Mouse (Mus musculus) left cerebral cortex, postnatal 36 days (tissue): ENCODE data around the gene Iqsec1. TPM values are rescaled to one million over a fixed set of nuclear protein-coding genes. Genes with fewer than 3 reads are reported as not detected.
A peak's percentile ranks its signal among the peaks of the same experiment; 100 is the strongest.

Source experiments
- DNase-seq, 2 experiments: peaks; one replicate each; pipeline ENCODE4 v3.0.0; 2021 to 2022; ENCODE audit warnings: low spot score in 2 of 2, mixed read lengths in 1 of 2
- intact Hi-C: fragments of 180-260 bp; cut with DNase I; formaldehyde crosslinking; loops from one replicate; pipeline ENCODE4 v1.15.1; 2025
- total RNA-seq, 2 experiments: library from RNA; stranded (reverse); gene quantifications; 2 replicates each; pipeline ENCODE4 v1.2.3; 2021

The Iqsec1 gene
- total RNA-seq, 2 experiments from 2014 or later, result 352 to 390 TPM

GRCm38 (mm10) chr6:90825063-90825462 is 163.4 kb downstream of the Iqsec1 start:
- intact Hi-C loops, result no loop called here
- DNase-seq, result no peak

- intact Hi-C loops, result no loop called here
These were observed 165.2 kb downstream of the Iqsec1 start for GRCm38 (mm10) chr6:90823322-90823721.

DNA sequence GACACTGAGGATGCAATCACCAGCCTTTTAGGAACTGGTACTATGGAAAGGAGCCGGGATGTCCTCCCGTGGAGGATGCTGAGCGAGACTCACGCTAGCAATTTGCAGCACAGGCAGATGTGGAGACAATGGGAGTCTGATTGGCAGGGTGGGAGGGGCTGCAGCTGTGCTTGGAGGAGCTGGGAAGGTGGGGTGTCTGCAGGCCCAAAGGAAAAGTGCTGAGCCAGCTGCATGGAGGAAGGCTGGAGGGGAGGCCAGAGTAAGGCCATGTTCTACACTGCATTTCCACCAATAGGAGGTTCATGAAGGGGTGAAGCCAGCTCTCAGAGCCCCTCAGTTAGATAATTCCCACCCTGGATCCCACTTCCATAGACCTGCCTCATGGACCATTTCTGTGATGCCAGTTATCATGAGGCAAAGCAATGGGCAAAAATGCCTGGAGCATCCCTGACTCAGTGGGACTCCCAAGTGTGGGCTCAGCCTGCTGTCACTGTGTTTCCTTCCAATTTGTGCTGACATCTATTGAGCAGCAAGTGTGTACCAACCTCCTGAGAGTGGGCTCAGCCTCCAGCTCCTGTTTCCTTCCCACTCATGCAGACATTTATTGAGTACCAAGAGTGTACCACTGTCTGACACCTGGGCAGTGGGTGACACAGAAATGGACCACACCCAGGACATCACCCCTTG is 166.4 kb downstream of the Iqsec1 start:
- intact Hi-C loops, result loop anchor here (2.0 kb wide), 1 partner anchor 319 kb away; no protein-coding TSS in a partner anchor
- DNase-seq, result no peak

More at GRCm38 (mm10) chr6:90823322-90823721, 165.2 kb downstream of the Iqsec1 start:
- DNase-seq, result no peak

GRCm38 (mm10) chr6:90819880-90820279 is 168.6 kb downstream of the Iqsec1 start:
- intact Hi-C loops, result loop anchor here (2.0 to 10.0 kb wide), 4 partner anchors 167 to 465 kb away; partner anchors contain the start of gene Iqsec1
- no peak for DNase-seq

GRCm38 (mm10) chr6:90818956-90819355 is 169.5 kb downstream of the Iqsec1 start:
- intact Hi-C loops, result loop anchor here (5.0 to 10.0 kb wide), 3 partner anchors 168 to 466 kb away; partner anchors contain the start of gene Iqsec1
- peak; percentile 61 to 76 for DNase-seq

DNA sequence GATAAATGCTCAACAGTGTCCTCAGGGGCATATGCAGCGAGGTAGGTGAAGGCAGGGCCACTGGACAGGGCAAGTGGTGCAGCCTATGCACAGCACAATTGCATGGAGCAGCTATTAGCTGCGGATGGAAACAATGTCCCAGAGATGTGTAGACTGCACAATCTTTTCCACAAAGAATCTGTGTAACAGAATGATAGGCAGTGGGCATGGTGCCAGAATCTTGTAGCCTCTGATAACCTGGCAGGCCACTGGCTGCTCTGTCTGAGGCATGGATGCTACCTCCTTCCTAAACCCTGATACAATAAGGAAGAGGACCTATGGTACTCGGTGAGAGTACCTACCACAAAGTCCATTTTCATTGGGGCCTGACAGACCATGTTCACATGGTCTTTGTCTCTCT is 171.9 kb downstream of the Iqsec1 start:
- no peak for DNase-seq
- intact Hi-C loops, result loop anchor here (5.0 to 10.0 kb wide), 3 partner anchors 171 to 468 kb away; partner anchors contain the start of gene Iqsec1

- intact Hi-C loops, result loop anchor here (5.0 to 10.0 kb wide), 3 partner anchors 172 to 469 kb away; partner anchors contain the start of gene Iqsec1
These were observed 173.1 kb downstream of the Iqsec1 start for GRCm38 (mm10) chr6:90815341-90815740.

GRCm38 (mm10) chr6:90813526-90813925 is 175.0 kb downstream of the Iqsec1 start:
- DNase-seq, result no peak
- intact Hi-C loops, result loop anchor here (5.0 to 10.0 kb wide), 3 partner anchors 76 to 471 kb away; no protein-coding TSS in a partner anchor

More at GRCm38 (mm10) chr6:90815341-90815740, 173.1 kb downstream of the Iqsec1 start:
- no peak for DNase-seq

DNA sequence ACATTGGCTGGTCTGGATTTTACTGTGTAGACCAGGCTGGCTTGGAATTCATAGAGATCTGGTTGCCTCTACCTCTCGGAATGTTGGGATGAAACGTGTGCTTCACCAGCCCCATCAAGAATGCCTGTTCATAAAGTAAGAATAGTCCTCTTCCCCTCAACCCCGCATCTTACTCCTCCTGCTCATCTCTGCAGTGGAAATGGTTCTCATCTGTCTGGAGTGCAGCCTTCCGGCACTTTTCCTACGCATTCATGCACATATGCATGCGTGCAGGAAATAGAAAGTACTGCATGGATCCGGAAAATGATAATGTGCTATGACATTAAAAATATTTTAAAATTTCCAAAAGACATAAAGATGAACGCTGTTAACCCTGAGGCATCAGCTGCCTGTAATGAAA is 175.9 kb downstream of the Iqsec1 start:
- no peak for DNase-seq
- intact Hi-C loops, result loop anchor here (5.0 to 10.0 kb wide), 3 partner anchors 75 to 472 kb away; no protein-coding TSS in a partner anchor

DNA sequence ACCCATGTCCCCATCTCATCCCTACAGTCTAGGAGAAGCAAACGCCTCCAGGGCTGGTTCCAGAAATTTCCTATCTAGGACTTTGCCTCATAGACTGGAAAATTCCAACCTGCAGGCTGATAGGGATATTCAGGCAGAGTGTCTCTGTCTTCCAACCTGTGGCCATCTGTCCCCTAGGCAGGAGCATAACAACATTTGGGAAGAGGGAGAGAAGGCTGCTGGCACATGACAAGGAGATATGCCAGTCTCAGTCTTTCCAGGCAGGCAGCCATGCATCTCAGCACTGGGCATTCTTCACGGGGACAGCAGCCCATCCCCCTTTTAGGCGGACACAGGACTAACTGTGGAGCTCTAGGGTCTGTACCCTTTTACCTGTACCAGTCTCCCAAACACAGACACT is 176.4 kb downstream of the Iqsec1 start:
- DNase-seq, result peak in 1 of 2 experiments; percentile 44

DNA sequence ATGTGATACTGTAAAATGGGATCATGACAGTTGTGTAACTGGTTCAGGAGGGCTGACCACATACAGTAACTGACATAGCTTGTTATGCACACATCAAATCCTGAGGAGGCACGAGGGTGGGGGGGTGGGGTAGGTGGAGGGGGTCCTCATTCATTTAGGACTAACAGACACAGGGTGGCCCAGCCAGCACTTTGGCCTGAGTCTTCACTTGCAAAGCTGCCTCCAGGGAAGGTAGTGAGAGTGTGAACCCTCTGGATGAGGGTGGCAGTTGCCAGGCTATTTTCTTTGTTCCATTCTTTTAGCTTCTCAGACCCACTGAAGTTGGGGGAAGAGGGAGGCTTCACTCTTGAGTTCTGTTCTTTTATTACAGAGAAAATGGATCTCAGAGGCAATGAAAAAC is 177.9 kb downstream of the Iqsec1 start:
- DNase-seq, result no peak
- intact Hi-C loops, result loop anchor here (5.0 to 10.0 kb wide), 3 partner anchors 73 to 474 kb away; no protein-coding TSS in a partner anchor

More for the DNA sequence above, 176.4 kb downstream of the Iqsec1 start:
- intact Hi-C loops, result loop anchor here (5.0 to 10.0 kb wide), 3 partner anchors 75 to 473 kb away; no protein-coding TSS in a partner anchor

GRCm38 (mm10) chr6:90809960-90810362 is 178.5 kb downstream of the Iqsec1 start:
- intact Hi-C loops, result loop anchor here (5.0 to 10.0 kb wide), 3 partner anchors 73 to 475 kb away; no protein-coding TSS in a partner anchor
- DNase-seq, result peak; percentile 92 to 94

DNA sequence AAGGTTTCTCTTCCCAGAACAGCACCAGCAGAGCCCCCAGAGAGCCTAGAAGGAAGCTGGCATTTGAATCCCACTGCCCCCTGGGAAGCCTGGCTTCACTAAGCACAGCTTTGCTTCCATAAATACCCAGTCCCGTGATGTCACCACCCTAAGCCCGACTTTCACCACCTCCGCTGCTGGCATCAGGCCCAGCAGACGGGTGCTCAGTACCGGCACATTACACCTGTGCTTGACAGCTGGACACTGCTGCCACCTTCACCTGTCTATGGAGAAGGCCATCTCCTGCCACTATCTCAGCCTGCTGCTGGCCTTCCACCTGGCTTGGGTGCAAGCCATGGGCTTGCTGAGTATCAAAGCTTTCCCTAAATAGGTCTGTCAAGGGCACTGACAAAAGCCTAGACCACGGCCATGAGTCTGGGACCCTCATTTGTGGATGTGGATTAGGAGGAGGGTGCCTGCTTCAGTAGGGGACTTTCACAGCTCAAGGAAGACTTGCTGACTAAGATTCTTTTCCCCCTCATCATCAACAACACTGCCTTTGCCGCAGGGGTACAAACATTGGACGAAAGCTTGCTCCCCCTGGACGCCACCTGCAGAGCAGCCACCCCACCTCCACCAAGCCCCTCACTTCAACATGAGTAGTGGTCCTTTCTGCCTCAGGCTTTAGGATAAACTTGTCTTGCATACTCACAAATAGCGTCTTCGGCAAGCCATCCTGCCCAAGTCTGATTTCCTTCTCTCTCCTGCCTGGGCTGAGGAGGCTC is 179.2 kb downstream of the Iqsec1 start:
- intact Hi-C loops, result no loop called here
- DNase-seq, result peak; percentile 59 to 70

GRCm38 (mm10) chr6:90808544-90808943 is 179.9 kb downstream of the Iqsec1 start:
- intact Hi-C loops, result no loop called here
- peak in 1 of 2 experiments; percentile 36 for DNase-seq

DNA sequence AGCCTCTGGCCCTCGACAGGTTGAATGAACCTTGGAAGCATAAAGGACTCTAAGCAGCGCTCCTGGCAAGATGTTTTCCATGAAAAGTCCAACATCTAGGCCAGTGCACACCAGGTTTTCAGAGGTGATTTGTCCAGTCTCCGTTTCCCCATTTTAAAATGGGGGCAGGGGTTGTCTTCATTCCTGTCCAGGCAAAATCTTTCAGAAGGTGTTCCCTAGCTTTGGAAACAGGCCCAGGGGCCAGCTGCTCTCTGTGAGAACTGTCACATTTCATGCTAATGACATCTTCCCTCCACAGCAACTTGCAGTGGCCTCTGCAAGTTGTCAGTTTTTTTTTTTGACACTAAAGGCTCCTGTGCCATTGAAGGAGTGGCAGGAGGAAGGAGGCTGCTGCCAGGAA is 180.4 kb downstream of the Iqsec1 start:
- intact Hi-C loops, result no loop called here
- no peak for DNase-seq

DNA sequence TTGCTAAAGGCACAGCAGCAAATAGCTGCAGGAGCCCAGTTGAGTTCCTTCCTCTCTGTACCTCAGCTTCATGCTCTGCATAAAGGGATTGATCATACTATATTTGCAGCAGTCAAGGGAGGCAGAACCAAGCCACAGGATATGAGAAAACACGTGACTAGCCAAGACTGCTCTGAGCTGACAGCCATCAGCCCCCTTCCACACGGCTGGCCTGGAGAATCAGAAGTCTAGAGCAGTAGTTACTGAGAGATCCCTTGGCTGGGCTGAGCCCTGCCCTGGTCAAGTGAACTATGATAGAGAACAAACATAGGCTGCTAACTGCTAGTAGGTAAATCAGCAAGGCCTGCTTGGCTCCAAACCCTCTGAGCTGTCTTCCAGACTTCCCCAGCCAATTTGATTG is 180.9 kb downstream of the Iqsec1 start:
- no peak for DNase-seq
- intact Hi-C loops, result no loop called here

DNA sequence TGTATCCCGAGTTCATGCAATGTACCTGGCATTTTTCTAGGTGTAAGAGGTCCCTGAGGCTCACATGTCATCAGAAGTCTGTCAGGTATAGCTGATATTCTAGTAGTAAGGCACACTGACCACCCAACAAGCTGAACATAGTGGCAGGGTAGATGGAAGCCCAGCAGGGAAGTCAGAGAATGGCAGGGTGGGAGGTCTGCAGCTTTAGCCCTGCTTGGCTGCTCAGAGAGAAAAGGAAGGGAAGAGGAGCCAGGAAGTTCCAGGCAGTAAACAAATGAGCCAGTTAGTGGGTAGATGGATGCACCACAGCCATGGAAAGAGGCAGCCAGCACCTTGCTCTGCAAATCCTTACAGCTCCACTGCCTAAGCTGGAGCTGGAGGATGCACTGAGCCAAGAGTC is 181.7 kb downstream of the Iqsec1 start:
- DNase-seq, result no peak
- intact Hi-C loops, result no loop called here

GRCm38 (mm10) chr6:90805101-90805500 is 183.4 kb downstream of the Iqsec1 start:
- intact Hi-C loops, result no loop called here
- no peak for DNase-seq

- intact Hi-C loops, result no loop called here
- no peak for DNase-seq
These were observed 183.8 kb downstream of the Iqsec1 start for GRCm38 (mm10) chr6:90804646-90805045.

DNA sequence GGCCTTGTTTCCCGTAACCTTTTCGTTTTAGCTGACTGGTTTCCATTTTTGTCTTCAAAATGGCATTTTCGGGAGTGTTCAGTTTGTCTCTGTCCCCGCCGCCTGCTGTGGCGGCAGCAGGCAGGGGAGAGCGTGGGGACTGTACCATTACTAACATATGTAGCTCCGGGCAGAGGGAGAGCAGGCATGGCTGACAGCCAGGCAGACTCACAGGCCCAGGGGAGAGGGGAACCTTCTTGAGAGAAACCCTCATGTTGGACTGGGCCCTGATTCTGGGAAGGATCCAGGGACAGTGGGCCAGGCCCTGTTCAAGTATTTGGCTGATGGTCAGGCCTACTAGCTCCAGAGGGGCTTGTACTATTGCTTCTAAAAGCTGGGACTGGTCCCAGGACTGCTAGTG is 185.9 kb downstream of the Iqsec1 start:
- DNase-seq, result peak; percentile 67 to 75
- intact Hi-C loops, result no loop called here
